Mouse (Mus musculus) MEL (cell line): ENCODE measurements at regions not wholly inside any gene's neighbourhood (a gene's known extent, or its start where the extent isn't known, plus 50 kb on each side); places are given as distances from the start of the nearest gene placed in this dataset.

Experiments used
- CTCF ChIP-seq, 3 experiments: IDR thresholded peaks in 2 of 3; conservative IDR thresholded peaks in 1 of 3; 2 replicates each; pipeline ENCODE4 v1.5.1; 2011 to 2012; ENCODE audit warnings: low read length in 3 of 3, low read depth in 2 of 3, mild to moderate bottlenecking in 2 of 3, improper control_type of control experiment in 1 of 3, inconsistent platforms in 1 of 3, mixed read lengths in 1 of 3, moderate library complexity in 1 of 3; ENCODE audit not compliant: control insufficient read depth in 1 of 3, insufficient read depth in 1 of 3, poor library complexity in 1 of 3, severe bottlenecking in 1 of 3
- ELF1 ChIP-seq: IDR thresholded peaks from 2 replicates; pipeline ENCODE4 v1.6.1; 2014; ENCODE audit warnings: low read depth, mild to moderate bottlenecking, inconsistent platforms, low read length, improper control_type of control experiment, moderate library complexity
- EP300 ChIP-seq, 2 experiments: IDR thresholded peaks; 2 replicates each; pipeline ENCODE4 v1.6.1; 2011; ENCODE audit warnings: improper control_type of control experiment in 2 of 2, low read length in 2 of 2, low read depth in 1 of 2, mild to moderate bottlenecking in 1 of 2
- ETS1 ChIP-seq: IDR thresholded peaks from 2 replicates; pipeline ENCODE4 v1.6.1; 2012; ENCODE audit warnings: low read depth, mild to moderate bottlenecking, inconsistent platforms, low read length, improper control_type of control experiment, moderate library complexity
- GATA1 ChIP-seq: IDR thresholded peaks from 2 replicates; pipeline ENCODE4 v1.6.1; 2011; ENCODE audit warnings: low read depth, low read length, improper control_type of control experiment
- POLR2AphosphoS2 ChIP-seq: IDR thresholded peaks from 2 replicates; pipeline ENCODE4 v1.6.1; 2011; ENCODE audit warnings: low read length, improper control_type of control experiment

GRCm38 (mm10) chr16:92899704-92900103 lies 73.8 kb upstream of the Runx1 start:
- no peak for TF ChIP-seq POLR2AphosphoS2
- no peak for TF ChIP-seq GATA1
- no peak for TF ChIP-seq CTCF (IDR thresholded peaks at IDR 0.05 in 2 of 3, conservative IDR thresholded peaks at IDR 0.05 in 1 of 3; ENCODE audit: control insufficient read depth in 1 of 3, insufficient read depth in 1 of 3, low read depth in 2 of 3, low read length in 3 of 3, poor library complexity in 1 of 3, severe bottlenecking in 1 of 3)
- no peak for TF ChIP-seq ELF1
- no peak for TF ChIP-seq ETS1
- TF ChIP-seq EP300 (IDR thresholded peaks at IDR 0.05; ENCODE audit: low read depth in 1 of 2, low read length in 2 of 2), result no peak
